Mouse (Mus musculus): ENCODE data around the gene Spata46.

DNA sequence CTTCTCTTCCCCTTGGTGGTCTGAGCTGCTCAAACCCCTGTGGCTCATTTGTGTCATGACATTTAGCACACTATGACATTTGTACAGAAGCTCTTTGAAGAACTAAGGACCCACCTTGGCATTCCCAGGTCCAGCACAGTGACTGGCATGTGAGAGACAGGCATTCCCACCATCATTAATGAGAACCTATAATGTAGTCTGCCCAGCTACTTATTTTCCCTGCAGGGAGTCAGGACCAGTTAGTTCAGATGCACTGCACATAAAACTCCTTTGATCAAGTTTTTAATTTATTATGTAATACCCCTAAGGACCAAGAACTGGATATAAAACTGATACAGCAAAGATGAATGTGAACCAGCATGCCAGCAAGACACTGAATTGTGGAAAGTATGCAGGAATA, 42.5 kb downstream of the Spata46 start:
- no peak for TF ChIP-seq POLR2A (IDR thresholded peaks at IDR 0.05; ENCODE audit: extremely low read depth, insufficient read depth, low read length)
- TF ChIP-seq CTCF (IDR thresholded peaks at IDR 0.05; ENCODE audit: extremely low read depth, insufficient read depth, low read length) = no peak

Measured in cortical plate, adult 2 months (tissue).